Mouse (Mus musculus): ENCODE data around the gene Il4ra. TPM values are rescaled to one million over a fixed set of nuclear protein-coding genes. Genes with fewer than 3 reads are reported as not detected.
A peak's percentile ranks its signal among the peaks of the same experiment; 100 is the strongest.

Il4ra gene
- polyA plus RNA-seq, 1 experiment from 2014 or later: 16.5 TPM

DNA sequence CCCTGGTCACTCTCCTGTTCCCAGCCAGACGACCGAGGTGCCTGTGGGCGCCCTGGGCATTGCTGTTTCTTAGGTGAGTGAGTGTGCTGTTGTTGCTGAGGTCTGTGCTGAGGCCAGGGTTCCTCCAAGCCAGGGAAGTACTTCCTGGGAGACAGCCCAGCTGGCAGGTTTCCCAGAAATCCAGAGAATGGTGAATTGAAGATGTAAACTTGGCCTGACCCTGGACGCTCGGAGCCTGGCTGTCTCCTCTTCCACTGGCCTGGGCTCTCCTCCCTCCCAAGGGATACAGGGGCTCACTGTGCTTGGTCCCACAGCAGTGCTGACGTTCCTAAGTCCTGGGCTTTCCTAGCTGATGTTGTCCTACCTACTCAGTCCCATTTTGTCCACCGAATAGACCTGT lies 25.1 kb downstream of the Il4ra start:
- Histone ChIP-seq H3K27ac (peak overlapping the region; percentile 59), H3K36me3 (0 out of 2 replicates have a peak, but pooled peaks cover 5% of the 10 kb centered on the region), H3K9me3 (no peaks in the 10 kb centered on the region), H3K27me3 (no peaks in the 10 kb centered on the region), H3K9ac (no peak overlapping the region), H3K4me2 (no peak overlapping the region), H3K4me3 (no peak overlapping the region), H3K4me1 (peaks cover 46% of the 10 kb centered on the region)
- peak; percentile 58 for ATAC-seq (ENCODE audit: borderline replicate concordance, extremely low read depth, low FRiP score, low TSS enrichment)
- WGBS: 28% methylated on average over 7 of the region's 7 CpGs

DNA sequence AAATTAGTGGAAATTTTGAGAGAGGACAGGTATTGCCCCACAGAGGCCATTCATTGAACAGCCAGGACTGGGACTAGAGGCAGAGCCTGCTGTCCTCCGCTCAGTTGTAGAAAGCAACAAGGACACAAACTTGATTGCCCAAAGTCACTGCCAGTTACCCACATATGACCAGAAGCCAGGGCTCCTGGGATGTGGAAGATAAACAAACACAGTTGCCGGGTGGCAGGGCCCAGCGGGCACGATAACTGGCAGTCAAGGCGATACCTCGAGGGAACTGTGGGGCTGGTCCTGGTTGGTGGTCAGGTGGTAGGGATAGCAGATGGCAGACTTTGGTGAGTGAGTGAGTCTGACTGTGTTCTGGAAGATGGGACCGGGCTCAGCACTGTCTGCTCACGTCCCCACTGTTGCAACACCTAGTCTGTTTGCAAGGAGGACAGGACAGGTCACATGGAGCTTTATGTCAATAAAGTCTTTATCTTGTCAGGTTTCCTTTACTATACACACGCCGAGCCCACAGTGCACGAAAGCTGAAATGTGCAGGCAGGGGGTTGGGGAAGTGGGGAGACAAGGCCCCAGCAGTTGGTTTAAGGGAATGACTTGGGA lies 25.7 kb downstream of the Il4ra start:
- no peak for ATAC-seq (ENCODE audit: borderline replicate concordance, extremely low read depth, low FRiP score, low TSS enrichment)
- no peak overlapping the region for H3K4me3 ChIP-seq
- WGBS: 53% methylated on average over 11 of the region's 11 CpGs

DNA sequence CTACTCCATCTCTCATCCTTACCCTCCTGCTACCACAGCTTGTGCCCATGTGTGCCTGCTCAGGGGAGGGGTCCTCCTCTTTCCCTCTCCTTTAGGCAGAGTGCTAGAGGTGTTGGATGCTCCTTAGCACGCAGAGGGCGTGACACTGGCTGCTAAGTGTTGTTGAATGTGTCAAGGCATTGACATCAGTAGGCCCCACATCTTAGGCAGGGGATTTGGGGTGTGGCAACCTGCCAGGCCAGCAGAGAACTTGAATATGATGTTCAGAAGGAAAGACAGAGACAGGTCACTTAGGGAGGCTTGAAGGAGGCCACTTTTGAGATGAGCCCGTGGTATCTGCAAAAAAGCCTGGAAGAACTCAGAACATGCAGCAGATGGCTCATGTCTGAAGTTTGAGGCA lies 26.2 kb downstream of the Il4ra start:
- Histone ChIP-seq H3K9ac (no peak overlapping the region), H3K27ac (no peak overlapping the region), H3K36me3 (0 out of 2 replicates have a peak, but pooled peaks cover 3% of the 10 kb centered on the region), H3K4me2 (no peak overlapping the region), H3K4me3 (no peak overlapping the region), H3K9me3 (no peaks in the 10 kb centered on the region), H3K4me1 (peaks cover 46% of the 10 kb centered on the region), H3K27me3 (no peaks in the 10 kb centered on the region)
- ATAC-seq (ENCODE audit: borderline replicate concordance, extremely low read depth, low FRiP score, low TSS enrichment): no peak
- 58% methylated on average over 3 of the region's 3 CpGs for WGBS

More for the DNA sequence above, 25.7 kb downstream of the Il4ra start:
- H3K9ac ChIP-seq: no peak overlapping the region
- H3K4me1 ChIP-seq: peaks cover 46% of the 10 kb centered on the region
- no peak overlapping the region for H3K4me2 ChIP-seq
- no peaks in the 10 kb centered on the region for H3K9me3 ChIP-seq
- no peak overlapping the region for H3K27ac ChIP-seq
- H3K36me3 ChIP-seq: 0 out of 2 replicates have a peak, but pooled peaks cover 5% of the 10 kb centered on the region
- no peaks in the 10 kb centered on the region for H3K27me3 ChIP-seq

DNA sequence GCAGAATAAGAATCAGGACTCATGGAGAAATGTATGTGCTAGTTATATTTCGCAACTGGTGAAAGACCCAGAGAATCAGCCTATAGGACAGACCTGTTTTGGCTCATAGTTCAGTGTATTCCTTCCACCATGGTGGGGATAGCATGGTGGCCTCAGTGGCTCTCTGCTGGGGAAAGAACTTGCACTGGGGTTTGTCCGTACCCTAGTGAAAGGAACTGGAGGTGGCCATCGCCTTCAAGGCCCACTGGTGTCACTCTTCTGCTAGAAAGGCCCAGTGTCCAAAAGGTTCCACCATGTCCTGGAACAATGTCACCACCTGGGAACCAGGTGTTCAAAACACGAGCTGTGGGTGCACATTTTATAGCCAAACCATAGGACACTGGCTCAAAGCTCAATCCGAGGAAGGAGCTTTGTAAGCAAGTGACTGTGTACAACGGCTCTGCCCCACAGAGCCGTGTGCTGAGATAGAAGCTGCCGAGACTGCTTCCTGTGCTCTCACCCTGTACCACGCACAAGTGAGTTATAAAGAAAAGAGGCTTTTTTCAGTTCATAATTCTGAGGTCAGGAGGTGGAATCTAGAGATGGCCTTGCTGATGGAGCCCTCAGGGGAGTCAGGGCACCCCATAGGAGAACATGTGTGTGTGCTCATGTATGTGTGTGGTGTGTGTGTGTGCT lies 27.8 kb downstream of the Il4ra start:
- Histone ChIP-seq H3K36me3 (no peaks in the 10 kb centered on the region), H3K27ac (no peak overlapping the region), H3K9me3 (no peaks in the 10 kb centered on the region), H3K4me2 (no peak overlapping the region), H3K9ac (no peak overlapping the region), H3K4me3 (no peak overlapping the region), H3K27me3 (no peaks in the 10 kb centered on the region), H3K4me1 (peaks cover 46% of the 10 kb centered on the region)
- no peak for ATAC-seq (ENCODE audit: borderline replicate concordance, extremely low read depth, low FRiP score, low TSS enrichment)
- WGBS: 79% methylated on average over 9 of the region's 9 CpGs

DNA sequence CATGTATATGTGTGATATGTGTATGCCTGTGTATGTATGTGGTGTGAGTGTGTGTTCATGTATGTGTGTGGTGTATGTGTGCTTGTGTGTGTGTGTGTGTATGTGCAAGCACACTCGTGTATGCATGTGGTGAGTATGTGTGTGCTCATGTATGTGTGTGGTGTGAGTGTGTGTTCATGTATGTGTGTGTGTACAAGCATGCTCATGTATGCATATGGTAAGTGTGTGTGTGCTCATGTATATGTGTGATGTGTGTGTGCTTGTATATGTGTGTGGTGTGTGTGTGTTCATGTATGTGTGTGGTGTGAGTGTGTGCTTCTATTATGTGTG lies 28.3 kb downstream of the Il4ra start:
- no peaks in the 10 kb centered on the region for H3K9me3 ChIP-seq
- ATAC-seq (ENCODE audit: borderline replicate concordance, extremely low read depth, low FRiP score, low TSS enrichment): no peak
- H3K4me2 ChIP-seq: no peak overlapping the region
- peaks cover 45% of the 10 kb centered on the region for H3K4me1 ChIP-seq
- WGBS: 89% methylated on average over 1 of the region's 1 CpGs
- H3K27ac ChIP-seq: no peak overlapping the region
- H3K36me3 ChIP-seq: no peaks in the 10 kb centered on the region
- no peaks in the 10 kb centered on the region for H3K27me3 ChIP-seq
- H3K4me3 ChIP-seq: no peak overlapping the region
- no peak overlapping the region for H3K9ac ChIP-seq

DNA sequence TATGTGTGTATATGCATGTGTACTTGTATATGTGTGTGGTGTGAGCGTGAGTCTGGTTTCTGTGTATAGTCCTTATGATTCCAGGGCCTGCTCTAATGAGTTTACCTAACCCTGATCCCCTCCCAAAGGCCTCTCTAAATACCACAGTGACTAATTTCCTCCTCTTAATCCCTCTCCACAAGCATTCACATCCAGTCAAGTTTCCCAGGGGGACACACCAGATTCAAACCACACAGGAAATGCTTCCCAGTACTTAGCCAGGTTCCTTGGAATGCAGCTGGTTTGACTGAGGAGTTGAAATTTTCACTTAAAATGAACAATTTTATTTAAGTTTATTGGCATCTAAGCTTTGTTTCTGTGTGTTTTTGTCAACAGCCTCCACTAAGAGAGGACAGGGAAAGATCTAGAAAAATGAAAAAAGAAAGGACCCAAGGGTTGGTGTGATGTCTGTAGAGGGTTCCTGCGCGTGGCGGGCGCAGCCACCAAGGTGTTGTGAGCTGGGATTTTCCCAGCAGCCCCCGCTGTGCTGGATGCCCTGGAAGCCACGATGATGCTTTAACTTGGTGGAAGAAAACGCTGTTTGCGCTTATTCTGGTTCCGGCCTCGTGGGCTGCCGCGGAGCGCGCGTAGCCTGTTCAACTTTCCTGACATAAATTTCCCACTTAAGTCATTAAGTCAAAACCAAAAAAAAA lies 28.9 kb downstream of the Il4ra start:
- H3K4me3 ChIP-seq: peak overlapping the region; percentile 31
- ATAC-seq (ENCODE audit: borderline replicate concordance, extremely low read depth, low FRiP score, low TSS enrichment): no peak
- H3K36me3 ChIP-seq: no peaks in the 10 kb centered on the region
- peak overlapping the region; percentile 79 for H3K4me2 ChIP-seq
- H3K4me1 ChIP-seq: peaks cover 39% of the 10 kb centered on the region
- no peak overlapping the region; the same call in 1 of the 2 replicates for H3K27ac ChIP-seq
- 10% methylated on average over 16 of the region's 16 CpGs for WGBS
- H3K9me3 ChIP-seq: no peaks in the 10 kb centered on the region
- no peaks in the 10 kb centered on the region for H3K27me3 ChIP-seq
- peak overlapping the region; percentile 30 for H3K9ac ChIP-seq

DNA sequence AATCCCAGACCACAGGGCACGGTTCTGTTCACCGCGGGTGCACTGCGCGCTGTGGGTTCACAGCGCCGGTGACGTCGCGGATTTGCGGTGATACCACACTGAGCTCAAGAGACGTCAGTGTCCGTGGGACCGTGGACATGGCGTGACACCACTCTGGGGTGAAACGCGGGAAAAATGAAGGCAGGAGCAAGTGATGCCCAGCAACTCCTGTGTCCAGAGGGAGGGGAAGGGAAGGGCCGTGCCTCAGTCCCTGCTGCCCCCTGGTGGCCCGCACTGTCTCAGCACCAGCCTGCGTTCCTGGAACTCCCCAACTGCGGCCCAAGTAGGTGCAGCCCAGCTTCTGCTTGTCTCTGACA lies 29.4 kb downstream of the Il4ra start:
- H3K4me2 ChIP-seq: peak overlapping the region; percentile 79
- H3K4me3 ChIP-seq: peak overlapping the region; percentile 31
- ATAC-seq (ENCODE audit: borderline replicate concordance, extremely low read depth, low FRiP score, low TSS enrichment): peak; percentile 51
- 2% methylated on average over 21 of the region's 21 CpGs for WGBS
- H3K36me3 ChIP-seq: no peaks in the 10 kb centered on the region
- H3K9ac ChIP-seq: peak overlapping the region; percentile 30
- no peaks in the 10 kb centered on the region for H3K27me3 ChIP-seq
- H3K27ac ChIP-seq: no peak overlapping the region; the same call in 1 of the 2 replicates
- no peaks in the 10 kb centered on the region for H3K9me3 ChIP-seq
- peaks cover 34% of the 10 kb centered on the region for H3K4me1 ChIP-seq

DNA sequence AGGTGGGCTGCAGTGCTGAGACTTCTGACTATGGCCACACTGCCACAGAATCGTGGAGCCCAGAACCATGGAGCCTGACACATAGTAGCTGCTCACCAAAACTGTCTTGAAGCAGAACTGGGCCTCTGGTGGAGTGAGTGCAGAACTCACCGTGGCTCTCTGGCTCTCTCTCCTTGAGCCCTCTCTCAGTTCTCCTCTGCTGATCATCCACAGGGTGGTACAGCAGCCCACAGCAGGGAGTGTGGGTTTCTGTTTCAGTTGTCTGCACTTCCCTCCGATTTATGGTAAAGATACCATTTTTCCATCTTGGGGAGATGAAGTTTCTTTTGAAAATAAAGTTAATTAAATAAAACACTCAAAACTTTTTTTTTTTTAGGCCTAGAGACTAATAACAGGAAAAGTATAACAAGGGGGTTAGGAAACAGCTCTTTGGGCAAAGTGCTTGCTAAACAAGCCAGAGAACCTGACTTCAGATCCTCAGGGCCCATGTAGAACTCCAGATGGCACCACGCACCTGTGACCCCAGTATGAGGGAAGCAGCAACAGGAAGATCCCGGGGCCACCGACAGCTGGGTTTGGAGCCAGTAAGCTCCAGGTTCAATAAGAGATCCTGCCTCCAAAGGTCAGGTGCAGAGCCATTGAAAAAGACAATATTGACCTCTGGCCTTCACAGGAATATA lies 31.5 kb downstream of the Il4ra start:
- Histone ChIP-seq H3K9ac (no peak overlapping the region), H3K4me1 (peaks cover 12% of the 10 kb centered on the region), H3K27me3 (no peaks in the 10 kb centered on the region), H3K27ac (no peak overlapping the region), H3K36me3 (no peaks in the 10 kb centered on the region), H3K4me3 (no peak overlapping the region), H3K9me3 (no peaks in the 10 kb centered on the region), H3K4me2 (no peak overlapping the region)
- WGBS: 66% methylated on average over 6 of the region's 6 CpGs
- no peak for ATAC-seq (ENCODE audit: borderline replicate concordance, extremely low read depth, low FRiP score, low TSS enrichment)

DNA sequence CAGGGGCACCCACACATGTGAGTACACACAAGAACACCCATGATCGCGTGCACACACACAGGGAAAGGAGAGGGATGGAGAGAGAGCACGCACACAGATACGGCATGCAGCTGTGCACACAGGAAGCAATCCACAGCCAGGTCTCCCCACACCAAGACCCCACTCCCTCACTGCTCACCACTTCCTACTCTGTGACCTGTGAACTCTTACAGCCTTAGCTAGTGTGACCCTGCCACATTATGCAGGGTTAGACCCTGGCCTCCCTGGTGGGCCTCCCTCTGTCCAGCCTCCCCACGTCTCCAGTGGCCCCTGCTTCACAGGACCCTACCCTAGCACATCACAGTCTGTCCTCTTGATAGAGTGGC lies 32.1 kb downstream of the Il4ra start:
- WGBS: 81% methylated on average over 5 of the region's 5 CpGs
- ATAC-seq (ENCODE audit: borderline replicate concordance, extremely low read depth, low FRiP score, low TSS enrichment): 0 out of 2 replicates have a peak, but pooled peaks have one; percentile 12
- Histone ChIP-seq H3K4me2 (no peak overlapping the region), H3K27ac (no peak overlapping the region), H3K27me3 (no peaks in the 10 kb centered on the region), H3K9me3 (no peaks in the 10 kb centered on the region), H3K36me3 (no peaks in the 10 kb centered on the region), H3K4me3 (no peak overlapping the region), H3K9ac (no peak overlapping the region), H3K4me1 (peaks cover 12% of the 10 kb centered on the region)

DNA sequence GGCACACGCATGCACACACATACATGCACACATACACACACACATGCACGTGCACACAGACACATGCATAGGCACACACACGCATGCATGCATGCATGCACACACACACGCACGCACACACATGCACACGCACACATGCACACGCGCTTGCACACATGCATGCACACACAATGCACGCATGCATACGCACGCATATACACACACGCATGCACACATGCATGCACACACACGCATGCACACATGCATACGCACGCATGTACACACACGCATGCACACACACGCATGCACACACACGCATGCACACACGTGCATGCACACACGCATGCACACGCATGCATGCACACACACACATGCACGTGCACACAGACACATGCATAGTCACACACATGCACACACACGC lies 34.4 kb downstream of the Il4ra start:
- no peaks in the 10 kb centered on the region for H3K27me3 ChIP-seq
- H3K4me3 ChIP-seq: no peak overlapping the region
- H3K4me2 ChIP-seq: no peak overlapping the region
- H3K9me3 ChIP-seq: no peaks in the 10 kb centered on the region
- ATAC-seq (ENCODE audit: borderline replicate concordance, extremely low read depth, low FRiP score, low TSS enrichment): no peak
- no peaks in the 10 kb centered on the region for H3K4me1 ChIP-seq
- 98% methylated on average over 23 of the region's 23 CpGs for WGBS
- no peak overlapping the region for H3K27ac ChIP-seq
- no peak overlapping the region for H3K9ac ChIP-seq
- H3K36me3 ChIP-seq: no peaks in the 10 kb centered on the region

DNA sequence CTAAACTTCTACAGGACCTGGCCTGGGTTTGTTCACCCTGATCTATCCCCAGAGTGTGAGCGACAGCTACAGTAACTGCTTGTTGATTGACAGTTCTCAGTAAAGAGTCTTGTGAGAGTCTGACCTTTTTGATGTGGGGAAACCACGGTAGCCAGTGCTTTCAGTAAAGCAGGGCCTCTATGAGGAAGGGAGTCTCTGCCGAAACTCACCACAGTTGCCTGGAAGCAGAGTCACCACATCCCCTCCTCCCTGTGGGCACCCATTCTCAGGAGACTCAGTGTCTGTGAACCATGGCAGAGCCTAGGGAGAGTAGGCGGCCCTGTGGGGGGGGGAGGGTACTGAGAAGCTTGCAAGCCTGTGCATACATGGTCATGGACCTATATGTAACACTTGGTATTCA lies 36.8 kb downstream of the Il4ra start:
- Histone ChIP-seq H3K4me1 (no peaks in the 10 kb centered on the region), H3K9me3 (no peaks in the 10 kb centered on the region), H3K27me3 (no peaks in the 10 kb centered on the region), H3K9ac (no peak overlapping the region), H3K36me3 (no peaks in the 10 kb centered on the region), H3K4me2 (no peak overlapping the region), H3K4me3 (no peak overlapping the region), H3K27ac (no peak overlapping the region)
- WGBS: 68% methylated on average over 4 of the region's 4 CpGs
- ATAC-seq (ENCODE audit: borderline replicate concordance, extremely low read depth, low FRiP score, low TSS enrichment): 0 out of 2 replicates have a peak, but pooled peaks have one; percentile 4

DNA sequence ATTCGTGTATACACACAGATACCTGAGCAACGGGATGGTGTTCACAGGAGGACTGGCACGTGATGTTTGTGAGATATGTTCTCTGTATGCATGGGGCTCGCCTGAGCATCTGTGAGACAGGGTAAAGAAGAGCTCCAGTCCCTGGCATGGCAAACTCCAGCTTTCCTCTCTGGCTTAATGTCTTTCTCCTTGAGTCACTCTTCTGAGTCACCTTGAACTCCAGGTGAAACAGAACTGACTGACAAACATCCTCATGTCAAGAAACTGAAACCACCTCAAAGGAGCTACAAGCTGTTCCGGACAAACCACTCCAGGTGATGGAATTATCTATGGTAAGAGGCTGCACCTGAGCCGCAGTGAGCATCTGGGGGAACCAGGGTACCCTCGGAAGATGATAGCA lies 38.0 kb downstream of the Il4ra start:
- 80% methylated on average over 7 of the region's 7 CpGs for WGBS
- Histone ChIP-seq H3K9ac (no peak overlapping the region), H3K27me3 (no peaks in the 10 kb centered on the region), H3K4me3 (no peak overlapping the region), H3K9me3 (no peaks in the 10 kb centered on the region), H3K36me3 (no peaks in the 10 kb centered on the region), H3K27ac (no peak overlapping the region), H3K4me2 (no peak overlapping the region), H3K4me1 (no peaks in the 10 kb centered on the region)
- no peak for ATAC-seq (ENCODE audit: borderline replicate concordance, extremely low read depth, low FRiP score, low TSS enrichment)
